Mouse (Mus musculus) ovary, postnatal 36 days (tissue): ENCODE data around the gene Kcnj6.

Experiments
- DNase-seq: peaks from one replicate; pipeline ENCODE4 v3.0.0; 2022; ENCODE audit warnings: low spot score, mixed read lengths

Gene Kcnj6

GRCm38 (mm10) chr16:94714483-94714882 lies 283.0 kb downstream of the Kcnj6 start:
- DNase-seq: no peak

- DNase-seq: peak; percentile 83
Observed at GRCm38 (mm10) chr16:94713480-94714094, 283.9 kb downstream of the Kcnj6 start.

- no peak for DNase-seq
Observed at GRCm38 (mm10) chr16:94701971-94702370, 295.5 kb downstream of the Kcnj6 start.

- no peak for DNase-seq
Observed at GRCm38 (mm10) chr16:94701141-94701540, 296.4 kb downstream of the Kcnj6 start.
